Mouse (Mus musculus): ENCODE data around the gene Sdk1. TPM values are rescaled to one million over a fixed set of nuclear protein-coding genes. Genes with fewer than 3 reads are reported as not detected.

Sdk1 gene
- polyA plus RNA-seq, 1 experiment from 2014 or later, result 0.59 TPM

- ATAC-seq (ENCODE audit: low read depth), result peak; percentile 56; the same call in 1 of the 2 replicates
- H3K9me3 ChIP-seq (ENCODE audit: control insufficient read depth, low read length), result peaks cover 3% of the 10 kb centered on the region; the same call in 1 of the 2 replicates
- H3K9ac ChIP-seq (ENCODE audit: low read length), result no peak overlapping the region
- H3K4me3 ChIP-seq (ENCODE audit: low read length), result no peak overlapping the region
- H3K4me1 ChIP-seq (replicated peaks; ENCODE audit: control insufficient read depth, insufficient read depth, low read length), result peaks cover 3% of the 10 kb centered on the region; the same call in 1 of the 2 replicates
- H3K27me3 ChIP-seq (ENCODE audit: control insufficient read depth, insufficient read depth, low read depth, low read length), result no peaks in the 10 kb centered on the region
- 20% methylated on average over 3 of the region's 3 CpGs for WGBS
- H3K4me2 ChIP-seq (ENCODE audit: low read depth, low read length), result no peak overlapping the region
- no peak overlapping the region for H3K27ac ChIP-seq (ENCODE audit: low read length)
- H3K36me3 ChIP-seq (ENCODE audit: control insufficient read depth, insufficient read depth, low read length), result no peaks in the 10 kb centered on the region
These were observed 320.8 kb downstream of the Sdk1 start for GRCm38 (mm10) chr5:141561989-141562560.

GRCm38 (mm10) chr5:141564197-141564596 is 322.9 kb downstream of the Sdk1 start:
- Histone ChIP-seq H3K36me3 (ENCODE audit: control insufficient read depth, insufficient read depth, low read length) (no peaks in the 10 kb centered on the region), H3K9me3 (ENCODE audit: control insufficient read depth, low read length) (peaks cover 3% of the 10 kb centered on the region; the same call in 1 of the 2 replicates), H3K27me3 (ENCODE audit: control insufficient read depth, insufficient read depth, low read depth, low read length) (no peaks in the 10 kb centered on the region), H3K4me3 (ENCODE audit: low read length) (no peak overlapping the region), H3K4me2 (ENCODE audit: low read depth, low read length) (no peak overlapping the region), H3K4me1 (replicated peaks; ENCODE audit: control insufficient read depth, insufficient read depth, low read length) (peaks cover 3% of the 10 kb centered on the region; the same call in 1 of the 2 replicates), H3K27ac (ENCODE audit: low read length) (no peak overlapping the region), H3K9ac (ENCODE audit: low read length) (no peak overlapping the region)
- no peak for ATAC-seq (ENCODE audit: low read depth)
- WGBS, result 76% methylated on average over 5 of the region's 5 CpGs

GRCm38 (mm10) chr5:141568106-141568505 is 326.8 kb downstream of the Sdk1 start:
- no peaks in the 10 kb centered on the region for H3K4me1 ChIP-seq (replicated peaks; ENCODE audit: control insufficient read depth, insufficient read depth, low read length)
- no peak overlapping the region for H3K9ac ChIP-seq (ENCODE audit: low read length)
- H3K4me3 ChIP-seq (ENCODE audit: low read length), result no peak overlapping the region
- H3K27me3 ChIP-seq (ENCODE audit: control insufficient read depth, insufficient read depth, low read depth, low read length), result no peaks in the 10 kb centered on the region
- H3K9me3 ChIP-seq (ENCODE audit: control insufficient read depth, low read length), result peaks cover 3% of the 10 kb centered on the region; the same call in 1 of the 2 replicates
- H3K4me2 ChIP-seq (ENCODE audit: low read depth, low read length), result no peak overlapping the region
- no peak overlapping the region for H3K27ac ChIP-seq (ENCODE audit: low read length)
- no peaks in the 10 kb centered on the region for H3K36me3 ChIP-seq (ENCODE audit: control insufficient read depth, insufficient read depth, low read length)
- ATAC-seq (ENCODE audit: low read depth), result no peak
- 68% methylated on average over 2 of the region's 2 CpGs for WGBS

- no peaks in the 10 kb centered on the region for H3K4me1 ChIP-seq (replicated peaks; ENCODE audit: control insufficient read depth, insufficient read depth, low read length)
- H3K27me3 ChIP-seq (ENCODE audit: control insufficient read depth, insufficient read depth, low read depth, low read length), result no peaks in the 10 kb centered on the region
- no peak overlapping the region for H3K4me3 ChIP-seq (ENCODE audit: low read length)
- no peak overlapping the region for H3K4me2 ChIP-seq (ENCODE audit: low read depth, low read length)
- no peaks in the 10 kb centered on the region for H3K36me3 ChIP-seq (ENCODE audit: control insufficient read depth, insufficient read depth, low read length)
- H3K9me3 ChIP-seq (ENCODE audit: control insufficient read depth, low read length), result no peaks in the 10 kb centered on the region
- H3K9ac ChIP-seq (ENCODE audit: low read length), result no peak overlapping the region
- ATAC-seq (ENCODE audit: low read depth), result no peak
- no peak overlapping the region for H3K27ac ChIP-seq (ENCODE audit: low read length)
- 58% methylated on average over 6 of the region's 6 CpGs for WGBS
These were observed 329.2 kb downstream of the Sdk1 start for GRCm38 (mm10) chr5:141570442-141570841.

GRCm38 (mm10) chr5:141574263-141574662 is 333.0 kb downstream of the Sdk1 start:
- Histone ChIP-seq H3K9ac (ENCODE audit: low read length) (no peak overlapping the region), H3K4me2 (ENCODE audit: low read depth, low read length) (no peak overlapping the region), H3K9me3 (ENCODE audit: control insufficient read depth, low read length) (no peaks in the 10 kb centered on the region), H3K4me1 (replicated peaks; ENCODE audit: control insufficient read depth, insufficient read depth, low read length) (no peaks in the 10 kb centered on the region), H3K27me3 (ENCODE audit: control insufficient read depth, insufficient read depth, low read depth, low read length) (no peaks in the 10 kb centered on the region), H3K36me3 (ENCODE audit: control insufficient read depth, insufficient read depth, low read length) (no peaks in the 10 kb centered on the region), H3K27ac (ENCODE audit: low read length) (no peak overlapping the region), H3K4me3 (ENCODE audit: low read length) (no peak overlapping the region)
- 58% methylated on average over 1 of the region's 1 CpGs for WGBS
- ATAC-seq (ENCODE audit: low read depth), result peak; percentile 41; the same call in 1 of the 2 replicates

- no peaks in the 10 kb centered on the region for H3K9me3 ChIP-seq (ENCODE audit: control insufficient read depth, low read length)
- H3K9ac ChIP-seq (ENCODE audit: low read length), result no peak overlapping the region
- H3K36me3 ChIP-seq (ENCODE audit: control insufficient read depth, insufficient read depth, low read length), result no peaks in the 10 kb centered on the region
- H3K4me2 ChIP-seq (ENCODE audit: low read depth, low read length), result no peak overlapping the region
- H3K27me3 ChIP-seq (ENCODE audit: control insufficient read depth, insufficient read depth, low read depth, low read length), result no peaks in the 10 kb centered on the region
- 66% methylated on average over 5 of the region's 5 CpGs for WGBS
- ATAC-seq (ENCODE audit: low read depth), result no peak
- H3K4me3 ChIP-seq (ENCODE audit: low read length), result no peak overlapping the region
- no peak overlapping the region for H3K27ac ChIP-seq (ENCODE audit: low read length)
- H3K4me1 ChIP-seq (replicated peaks; ENCODE audit: control insufficient read depth, insufficient read depth, low read length), result no peaks in the 10 kb centered on the region
These were observed 350.0 kb downstream of the Sdk1 start for GRCm38 (mm10) chr5:141591246-141591645.

GRCm38 (mm10) chr5:141612721-141613120 is 371.4 kb downstream of the Sdk1 start:
- no peak overlapping the region for H3K9ac ChIP-seq (ENCODE audit: low read length)
- no peak overlapping the region for H3K27ac ChIP-seq (ENCODE audit: low read length)
- no peaks in the 10 kb centered on the region for H3K27me3 ChIP-seq (ENCODE audit: control insufficient read depth, insufficient read depth, low read depth, low read length)
- H3K9me3 ChIP-seq (ENCODE audit: control insufficient read depth, low read length), result no peaks in the 10 kb centered on the region
- no peak for ATAC-seq (ENCODE audit: low read depth)
- no peaks in the 10 kb centered on the region for H3K36me3 ChIP-seq (ENCODE audit: control insufficient read depth, insufficient read depth, low read length)
- WGBS, result 59% methylated on average over 10 of the region's 10 CpGs
- no peak overlapping the region for H3K4me2 ChIP-seq (ENCODE audit: low read depth, low read length)
- H3K4me3 ChIP-seq (ENCODE audit: low read length), result no peak overlapping the region
- H3K4me1 ChIP-seq (replicated peaks; ENCODE audit: control insufficient read depth, insufficient read depth, low read length), result no peaks in the 10 kb centered on the region

- no peaks in the 10 kb centered on the region for H3K9me3 ChIP-seq (ENCODE audit: control insufficient read depth, low read length)
- no peak overlapping the region for H3K4me2 ChIP-seq (ENCODE audit: low read depth, low read length)
- H3K27ac ChIP-seq (ENCODE audit: low read length), result no peak overlapping the region
- H3K9ac ChIP-seq (ENCODE audit: low read length), result no peak overlapping the region
- no peaks in the 10 kb centered on the region for H3K27me3 ChIP-seq (ENCODE audit: control insufficient read depth, insufficient read depth, low read depth, low read length)
- H3K4me3 ChIP-seq (ENCODE audit: low read length), result no peak overlapping the region
- WGBS, result 77% methylated on average over 7 of the region's 7 CpGs
- H3K4me1 ChIP-seq (replicated peaks; ENCODE audit: control insufficient read depth, insufficient read depth, low read length), result no peaks in the 10 kb centered on the region
- ATAC-seq (ENCODE audit: low read depth), result no peak
- H3K36me3 ChIP-seq (ENCODE audit: control insufficient read depth, insufficient read depth, low read length), result no peaks in the 10 kb centered on the region
These were observed 374.5 kb downstream of the Sdk1 start for GRCm38 (mm10) chr5:141615763-141616162.

GRCm38 (mm10) chr5:141617660-141618059 is 376.4 kb downstream of the Sdk1 start:
- H3K4me3 ChIP-seq (ENCODE audit: low read length), result no peak overlapping the region
- H3K9me3 ChIP-seq (ENCODE audit: control insufficient read depth, low read length), result no peaks in the 10 kb centered on the region
- H3K9ac ChIP-seq (ENCODE audit: low read length), result no peak overlapping the region
- 52% methylated on average over 6 of the region's 6 CpGs for WGBS
- no peaks in the 10 kb centered on the region for H3K36me3 ChIP-seq (ENCODE audit: control insufficient read depth, insufficient read depth, low read length)
- H3K4me1 ChIP-seq (replicated peaks; ENCODE audit: control insufficient read depth, insufficient read depth, low read length), result no peaks in the 10 kb centered on the region
- H3K27me3 ChIP-seq (ENCODE audit: control insufficient read depth, insufficient read depth, low read depth, low read length), result no peaks in the 10 kb centered on the region
- H3K4me2 ChIP-seq (ENCODE audit: low read depth, low read length), result no peak overlapping the region
- no peak overlapping the region for H3K27ac ChIP-seq (ENCODE audit: low read length)
- no peak for ATAC-seq (ENCODE audit: low read depth)

- no peaks in the 10 kb centered on the region for H3K27me3 ChIP-seq (ENCODE audit: control insufficient read depth, insufficient read depth, low read depth, low read length)
- no peak overlapping the region for H3K4me2 ChIP-seq (ENCODE audit: low read depth, low read length)
- ATAC-seq (ENCODE audit: low read depth), result no peak
- H3K4me3 ChIP-seq (ENCODE audit: low read length), result no peak overlapping the region
- H3K9me3 ChIP-seq (ENCODE audit: control insufficient read depth, low read length), result no peaks in the 10 kb centered on the region
- 67% methylated on average over 4 of the region's 4 CpGs for WGBS
- no peaks in the 10 kb centered on the region for H3K4me1 ChIP-seq (replicated peaks; ENCODE audit: control insufficient read depth, insufficient read depth, low read length)
- no peaks in the 10 kb centered on the region for H3K36me3 ChIP-seq (ENCODE audit: control insufficient read depth, insufficient read depth, low read length)
- no peak overlapping the region for H3K27ac ChIP-seq (ENCODE audit: low read length)
- no peak overlapping the region for H3K9ac ChIP-seq (ENCODE audit: low read length)
These were observed 384.1 kb downstream of the Sdk1 start for GRCm38 (mm10) chr5:141625401-141625800.

Measured in lung, embryonic 16.5 days (tissue).